Mouse (Mus musculus) heart, adult 10 weeks (tissue): ENCODE results near the gene Hnrnpm. TPM values are rescaled to one million over a fixed set of nuclear protein-coding genes. Genes with fewer than 3 reads are reported as not detected.

ENCODE experiments used
- polyA plus RNA-seq: library from polyadenylated mRNA; stranded (reverse); fragments of 350-450 nt; fragmentation: Illumina TruSeq; extraction: RNeasy Lipid Tissue Mini Kit (QIAGEN cat#74804); gene quantifications from one replicate; pipeline ENCODE4 v1.2.3, GENCODE M21; 2014; ENCODE audit warnings: low read depth, low replicate concordance

The Hnrnpm gene
- polyA plus RNA-seq = 102 TPM

DNA sequence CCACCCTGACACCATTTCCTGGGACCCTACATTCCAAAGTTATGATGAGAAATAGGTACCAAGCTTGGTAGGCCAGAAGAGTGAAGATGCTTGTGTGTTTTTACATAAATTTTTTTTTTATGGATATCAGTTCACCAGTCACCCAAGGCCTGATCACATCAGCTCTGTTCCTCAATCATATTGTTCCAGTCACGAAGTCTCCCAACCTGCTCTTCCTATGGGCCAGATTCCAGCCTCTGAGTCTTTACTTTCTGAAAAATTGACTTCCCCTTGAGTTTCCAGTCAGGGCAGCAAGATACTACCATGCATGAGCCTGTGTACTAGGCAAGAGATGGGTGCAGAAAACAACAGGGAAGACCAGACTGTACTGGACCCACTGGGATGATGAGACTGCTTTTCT, at the start of gene Hnrnpm:
Hnrnpm (minus strand) TSS at position 101 of the 400 bp plus-strand sequence.

DNA sequence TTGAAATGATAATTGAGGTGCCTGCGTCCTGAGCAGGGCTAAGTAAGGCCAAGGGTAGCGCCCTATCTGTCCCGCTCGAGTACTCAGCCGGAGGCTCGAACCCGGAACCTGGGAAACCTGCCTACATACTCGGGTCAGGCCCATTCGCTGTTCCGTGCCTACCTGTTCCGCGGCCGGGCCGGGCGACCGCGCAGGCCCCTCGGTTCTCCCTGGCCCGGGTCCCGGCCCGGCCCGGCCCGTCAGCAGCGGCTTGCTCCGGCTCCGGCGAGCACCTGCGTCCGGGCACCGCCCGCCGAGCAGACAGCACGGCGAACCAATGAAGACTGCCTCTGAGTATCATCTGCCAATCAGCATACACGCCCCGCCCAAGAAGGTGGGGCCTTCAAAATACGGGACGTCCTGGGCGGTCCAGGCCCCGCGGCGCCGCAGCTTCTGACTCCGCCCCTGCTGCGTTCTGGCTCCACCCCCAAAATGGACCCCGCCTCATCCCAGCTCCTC, 31.8 kb upstream of the Hnrnpm start, which contains the start of gene March2:
March2 (minus strand) TSS at position 287 of the 498 bp plus-strand sequence.

DNA sequence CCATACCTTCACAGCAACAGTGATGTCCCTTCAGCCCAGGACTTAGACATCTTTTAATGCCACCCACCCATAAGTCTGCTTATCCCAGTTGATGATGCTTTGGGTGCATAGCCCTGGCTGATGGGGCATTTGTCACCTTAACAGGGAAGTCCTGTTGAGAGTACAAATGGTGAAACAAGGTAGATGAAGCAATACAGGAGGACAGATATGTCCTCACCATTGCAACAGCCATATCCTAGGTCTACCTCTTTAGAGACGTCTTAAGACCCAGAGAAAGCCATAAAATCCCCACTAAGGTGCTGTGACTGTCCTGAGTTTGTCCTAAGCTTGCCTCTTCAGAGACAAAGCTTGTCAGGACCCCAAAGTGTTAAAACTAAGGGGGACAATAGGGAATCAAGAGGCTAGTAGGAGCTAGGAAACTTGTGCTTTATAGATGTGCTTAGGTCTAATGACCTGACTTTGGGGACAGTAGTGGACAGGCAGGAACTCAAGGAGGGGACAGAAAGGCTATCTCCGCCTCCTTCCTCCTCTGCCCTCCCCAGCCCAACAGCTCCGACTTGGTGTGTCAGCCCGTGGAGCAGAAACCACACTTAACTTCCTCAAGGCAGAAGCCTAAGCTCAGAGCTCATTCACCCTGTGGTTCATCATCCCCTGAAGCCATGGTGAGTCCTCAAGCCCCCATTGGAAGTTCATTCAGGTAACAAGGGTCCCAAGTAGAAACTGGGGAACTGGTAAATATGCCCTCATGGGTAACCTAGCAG, 49.0 kb downstream of the Hnrnpm start, which contains the start of gene Pram1:
Pram1 (plus strand) TSS at position 541 of the 761 bp plus-strand sequence.

DNA sequence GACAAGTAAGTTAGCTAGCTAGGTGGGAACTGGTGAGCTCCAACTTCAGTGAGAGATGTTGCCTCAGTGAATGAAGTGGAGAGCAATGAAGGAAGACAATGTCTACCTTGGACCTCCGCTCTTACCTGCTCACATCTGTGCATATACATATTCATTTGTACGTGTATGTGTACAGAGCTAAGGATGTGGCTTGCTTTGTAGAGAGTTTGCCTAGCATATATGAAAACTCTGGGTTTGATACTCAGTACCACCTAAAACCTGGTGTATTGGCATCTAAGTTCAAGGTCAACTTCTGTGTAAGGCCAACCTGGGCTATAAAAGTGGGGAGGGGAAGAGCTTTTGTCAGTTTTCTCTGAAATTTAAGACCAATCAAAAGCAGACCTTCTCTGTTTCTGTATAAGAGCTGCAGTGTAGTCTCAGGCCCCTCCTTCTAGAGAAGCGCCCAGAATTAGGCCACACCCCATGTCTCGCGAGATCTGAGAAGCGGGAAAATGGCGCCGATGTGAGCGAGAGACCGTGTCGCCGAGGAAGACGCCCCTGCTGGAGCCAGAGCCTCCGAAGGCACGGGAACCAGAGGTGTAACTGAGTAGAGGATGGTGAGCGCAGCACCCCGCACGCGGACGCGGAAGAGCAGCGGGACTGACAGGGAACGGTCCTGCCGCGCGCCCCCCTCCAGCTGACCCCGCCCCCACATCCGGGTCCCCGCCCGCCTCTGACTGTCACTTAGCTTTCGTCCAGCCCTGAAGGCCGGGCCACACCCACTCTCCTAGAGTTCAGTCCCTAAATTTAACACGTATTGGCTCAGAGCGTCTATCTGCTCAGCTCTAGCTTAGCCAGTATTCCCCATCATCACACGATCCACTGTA, 57.8 kb downstream of the Hnrnpm start, which contains the start of gene Zfp414:
Zfp414 (plus strand) TSS at position 470 of the 866 bp plus-strand sequence.

Other genes with a start within 250 kb of the Hnrnpm start
- gene Adamts10, start 162.7 kb downstream of the Hnrnpm start, polyA plus RNA-seq = 34.2 TPM
- gene Myo1f, start 131.2 kb downstream of the Hnrnpm start, polyA plus RNA-seq = 1.9 TPM
- gene Zfp414, start 57.8 kb downstream of the Hnrnpm start, polyA plus RNA-seq = 12.1 TPM
- 0.52 TPM for gene Pram1, start 48.8 kb downstream of the Hnrnpm start, polyA plus RNA-seq
- gene March2, start 31.8 kb upstream of the Hnrnpm start, polyA plus RNA-seq = 121 TPM
- gene Rab11b, start 73.7 kb upstream of the Hnrnpm start, polyA plus RNA-seq = 199 TPM
- gene Angptl4, start 95.0 kb upstream of the Hnrnpm start, polyA plus RNA-seq = 10.0 TPM
- 106 TPM for gene Kank3, start 123.7 kb upstream of the Hnrnpm start, polyA plus RNA-seq
- gene Rps28, start 137.7 kb upstream of the Hnrnpm start, polyA plus RNA-seq = 651 TPM
- gene Ndufa7, start 137.7 kb upstream of the Hnrnpm start, polyA plus RNA-seq = 757 TPM
- 28.3 TPM for gene Cd320, start 156.2 kb upstream of the Hnrnpm start, polyA plus RNA-seq
- not detected for gene Gm7029, start 187.0 kb upstream of the Hnrnpm start, polyA plus RNA-seq
- 1.3 TPM for gene Kifc1, start 203.8 kb upstream of the Hnrnpm start, polyA plus RNA-seq
- not detected for gene Platr17, start 218.3 kb upstream of the Hnrnpm start, polyA plus RNA-seq
- 18.3 TPM for gene Daxx, start 222.6 kb upstream of the Hnrnpm start, polyA plus RNA-seq
- gene Tapbp, start 229.0 kb upstream of the Hnrnpm start, polyA plus RNA-seq = 57.6 TPM
- 16.8 TPM for gene Zbtb22, start 229.0 kb upstream of the Hnrnpm start, polyA plus RNA-seq
- gene Rgl2, start 242.7 kb upstream of the Hnrnpm start, polyA plus RNA-seq = 46.9 TPM